Mouse (Mus musculus): ENCODE measurements around the gene Ptprt. TPM values are rescaled to one million over a fixed set of nuclear protein-coding genes. Genes with fewer than 3 reads are reported as not detected.

The Ptprt gene
- polyA plus RNA-seq, 1 experiment from 2014 or later, result 4.0 TPM

DNA sequence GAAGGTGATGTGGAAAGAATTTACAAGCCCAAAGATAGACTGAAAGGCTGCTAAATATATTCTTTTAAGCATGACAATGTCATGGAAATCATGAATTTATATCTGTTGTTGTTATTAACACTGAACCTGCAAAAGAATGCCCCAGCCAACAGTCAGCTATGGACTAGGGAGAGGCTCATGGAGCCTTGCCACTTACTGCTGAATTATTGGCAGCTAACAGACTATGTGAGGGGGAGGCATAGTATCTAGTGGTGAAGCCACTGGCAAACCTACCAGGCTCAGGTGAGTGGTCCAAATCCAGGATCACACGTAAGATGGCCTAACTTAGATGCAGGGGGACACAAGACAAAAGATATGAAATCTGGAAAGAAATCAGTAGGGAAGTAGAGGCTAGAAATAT, 847.6 kb downstream of the Ptprt start:
- WGBS, result 80% methylated on average over 1 of the region's 1 CpGs
- H3K27ac ChIP-seq, result no peak overlapping the region
- no peak overlapping the region for H3K4me3 ChIP-seq (replicated peaks)
- H3K4me1 ChIP-seq (replicated peaks), result no peaks in the 10 kb centered on the region
- no peak for ATAC-seq (ENCODE audit: insufficient number of reproducible peaks, insufficient read depth, low FRiP score, low TSS enrichment, low read depth)
- no peaks in the 10 kb centered on the region for H3K36me3 ChIP-seq
- H3K27me3 ChIP-seq, result no peaks in the 10 kb centered on the region
- H3K9ac ChIP-seq (replicated peaks), result no peak overlapping the region
- H3K9me3 ChIP-seq, result no peaks in the 10 kb centered on the region
- H3K4me2 ChIP-seq, result no peak overlapping the region

- Histone ChIP-seq H3K27ac (no peak overlapping the region), H3K4me1 (replicated peaks) (no peaks in the 10 kb centered on the region), H3K4me2 (no peak overlapping the region), H3K9me3 (no peaks in the 10 kb centered on the region), H3K4me3 (replicated peaks) (no peak overlapping the region), H3K27me3 (no peaks in the 10 kb centered on the region), H3K9ac (replicated peaks) (no peak overlapping the region), H3K36me3 (no peaks in the 10 kb centered on the region)
- 84% methylated on average over 9 of the region's 9 CpGs for WGBS
- no peak for ATAC-seq (ENCODE audit: insufficient number of reproducible peaks, insufficient read depth, low FRiP score, low TSS enrichment, low read depth)
These were observed 852.7 kb downstream of the Ptprt start for GRCm38 (mm10) chr2:161808086-161808801.

GRCm38 (mm10) chr2:161806287-161807007, 854.5 kb downstream of the Ptprt start:
- no peaks in the 10 kb centered on the region for H3K36me3 ChIP-seq
- no peak overlapping the region for H3K9ac ChIP-seq (replicated peaks)
- no peaks in the 10 kb centered on the region for H3K9me3 ChIP-seq
- H3K27ac ChIP-seq, result no peak overlapping the region
- H3K4me2 ChIP-seq, result no peak overlapping the region
- no peaks in the 10 kb centered on the region for H3K4me1 ChIP-seq (replicated peaks)
- no peak overlapping the region for H3K4me3 ChIP-seq (replicated peaks)
- H3K27me3 ChIP-seq, result no peaks in the 10 kb centered on the region
- WGBS, result 60% methylated on average over 8 of the region's 8 CpGs
- no peak for ATAC-seq (ENCODE audit: insufficient number of reproducible peaks, insufficient read depth, low FRiP score, low TSS enrichment, low read depth)

- Histone ChIP-seq H3K27ac (no peak overlapping the region), H3K4me3 (replicated peaks) (no peak overlapping the region), H3K9me3 (no peaks in the 10 kb centered on the region), H3K27me3 (no peaks in the 10 kb centered on the region), H3K36me3 (no peaks in the 10 kb centered on the region), H3K4me1 (replicated peaks) (peaks cover 9% of the 10 kb centered on the region), H3K4me2 (no peak overlapping the region), H3K9ac (replicated peaks) (no peak overlapping the region)
- no peak for ATAC-seq (ENCODE audit: insufficient number of reproducible peaks, insufficient read depth, low FRiP score, low TSS enrichment, low read depth)
- WGBS, result 83% methylated on average over 6 of the region's 6 CpGs
These were observed 861.0 kb downstream of the Ptprt start for GRCm38 (mm10) chr2:161799946-161800345.

DNA sequence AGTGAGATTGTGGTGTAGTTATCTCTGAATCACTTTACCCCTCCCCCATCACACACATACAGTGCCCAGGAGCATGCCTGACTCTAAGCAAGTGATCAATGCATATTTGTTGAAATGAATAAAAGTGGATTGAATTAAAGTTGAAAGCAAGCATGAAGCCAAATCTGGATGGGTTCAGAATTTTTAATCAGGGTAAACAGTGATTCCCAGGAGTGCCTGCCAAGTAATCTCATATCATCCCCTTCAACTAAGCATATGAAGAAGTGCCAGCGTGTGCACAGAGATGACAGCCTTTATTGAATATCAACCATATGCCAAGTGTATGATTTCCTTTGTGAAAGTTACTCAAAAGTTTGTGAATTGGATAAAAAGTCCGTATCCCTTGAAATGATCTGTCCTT, 893.4 kb downstream of the Ptprt start:
- no peak for ATAC-seq (ENCODE audit: insufficient number of reproducible peaks, insufficient read depth, low FRiP score, low TSS enrichment, low read depth)
- no peaks in the 10 kb centered on the region for H3K9me3 ChIP-seq
- 90% methylated on average over 2 of the region's 2 CpGs for WGBS
- no peaks in the 10 kb centered on the region for H3K27me3 ChIP-seq
- H3K4me2 ChIP-seq, result no peak overlapping the region
- H3K36me3 ChIP-seq, result no peaks in the 10 kb centered on the region
- no peak overlapping the region for H3K4me3 ChIP-seq (replicated peaks)
- H3K4me1 ChIP-seq (replicated peaks), result no peaks in the 10 kb centered on the region
- no peak overlapping the region for H3K27ac ChIP-seq
- no peak overlapping the region for H3K9ac ChIP-seq (replicated peaks)

- no peak for ATAC-seq (ENCODE audit: insufficient number of reproducible peaks, insufficient read depth, low FRiP score, low TSS enrichment, low read depth)
- no peaks in the 10 kb centered on the region for H3K9me3 ChIP-seq
- H3K27me3 ChIP-seq, result no peaks in the 10 kb centered on the region
- H3K4me3 ChIP-seq (replicated peaks), result no peak overlapping the region
- 29% methylated on average over 4 of the region's 4 CpGs for WGBS
- no peak overlapping the region for H3K9ac ChIP-seq (replicated peaks)
- no peaks in the 10 kb centered on the region for H3K36me3 ChIP-seq
- no peak overlapping the region for H3K4me2 ChIP-seq
- no peak overlapping the region for H3K27ac ChIP-seq
- H3K4me1 ChIP-seq (replicated peaks), result no peaks in the 10 kb centered on the region
These were observed 947.9 kb downstream of the Ptprt start for GRCm38 (mm10) chr2:161713024-161713423.

- no peak overlapping the region for H3K9ac ChIP-seq (replicated peaks)
- WGBS, result 85% methylated on average over 5 of the region's 5 CpGs
- no peaks in the 10 kb centered on the region for H3K27me3 ChIP-seq
- no peak overlapping the region for H3K4me2 ChIP-seq
- no peaks in the 10 kb centered on the region for H3K4me1 ChIP-seq (replicated peaks)
- no peaks in the 10 kb centered on the region for H3K36me3 ChIP-seq
- no peaks in the 10 kb centered on the region for H3K9me3 ChIP-seq
- no peak overlapping the region for H3K27ac ChIP-seq
- no peak overlapping the region for H3K4me3 ChIP-seq (replicated peaks)
- no peak for ATAC-seq (ENCODE audit: insufficient number of reproducible peaks, insufficient read depth, low FRiP score, low TSS enrichment, low read depth)
These were observed 951.6 kb downstream of the Ptprt start for GRCm38 (mm10) chr2:161709316-161709715.

DNA sequence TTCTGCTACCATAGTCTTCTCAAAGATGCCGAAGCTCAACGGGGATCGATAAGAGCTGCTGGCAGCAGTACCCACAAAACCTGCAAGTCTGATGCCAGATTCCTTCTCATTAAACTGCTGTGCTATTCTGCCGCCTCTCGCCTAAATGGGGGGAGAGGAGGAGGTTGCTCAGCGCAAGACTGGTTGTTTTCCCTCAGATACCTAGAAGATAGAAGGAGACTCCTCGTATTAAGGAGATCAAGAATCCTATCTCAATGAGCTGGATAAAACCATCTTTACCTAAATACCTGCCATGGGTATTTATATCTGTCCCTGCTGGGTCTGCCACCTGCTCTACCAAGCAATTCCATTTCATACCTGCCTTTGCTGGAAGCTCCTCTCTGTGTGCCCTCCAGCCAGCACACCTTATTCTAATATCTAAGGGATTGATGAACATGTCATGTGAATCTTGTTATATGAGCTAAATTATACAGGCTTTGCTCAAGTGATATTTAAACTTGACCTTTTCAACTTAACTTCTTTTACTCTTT, 954.5 kb downstream of the Ptprt start:
- no peaks in the 10 kb centered on the region for H3K9me3 ChIP-seq
- H3K4me2 ChIP-seq, result no peak overlapping the region
- no peak overlapping the region for H3K9ac ChIP-seq (replicated peaks)
- no peak for ATAC-seq (ENCODE audit: insufficient number of reproducible peaks, insufficient read depth, low FRiP score, low TSS enrichment, low read depth)
- H3K27me3 ChIP-seq, result no peaks in the 10 kb centered on the region
- no peaks in the 10 kb centered on the region for H3K36me3 ChIP-seq
- H3K4me3 ChIP-seq (replicated peaks), result no peak overlapping the region
- no peaks in the 10 kb centered on the region for H3K4me1 ChIP-seq (replicated peaks)
- WGBS, result 89% methylated on average over 7 of the region's 7 CpGs
- H3K27ac ChIP-seq, result no peak overlapping the region

DNA sequence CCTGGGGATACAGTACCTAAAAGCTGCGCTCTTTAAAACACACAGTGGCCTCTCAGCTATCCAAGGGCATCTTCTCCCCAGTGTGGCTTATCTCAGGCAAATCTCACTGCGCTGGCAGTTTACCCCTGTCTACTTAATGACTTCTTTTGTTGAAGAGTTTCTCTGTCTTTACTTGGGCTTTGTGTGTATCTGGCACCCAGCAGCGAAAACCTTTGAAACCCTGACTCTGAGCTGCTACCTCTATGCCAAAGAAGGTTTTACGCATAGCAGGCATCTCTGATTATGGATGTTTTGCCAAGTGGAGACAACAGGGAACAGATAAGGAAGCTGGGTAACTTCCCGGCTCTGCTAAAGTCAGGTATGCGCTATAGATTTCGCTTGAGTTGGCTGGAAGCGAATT, 956.1 kb downstream of the Ptprt start:
- Histone ChIP-seq H3K4me2 (no peak overlapping the region), H3K9me3 (no peaks in the 10 kb centered on the region), H3K4me1 (replicated peaks) (no peaks in the 10 kb centered on the region), H3K36me3 (no peaks in the 10 kb centered on the region), H3K4me3 (replicated peaks) (no peak overlapping the region), H3K9ac (replicated peaks) (no peak overlapping the region), H3K27me3 (no peaks in the 10 kb centered on the region), H3K27ac (no peak overlapping the region)
- WGBS, result 55% methylated on average over 8 of the region's 8 CpGs
- ATAC-seq (ENCODE audit: insufficient number of reproducible peaks, insufficient read depth, low FRiP score, low TSS enrichment, low read depth), result no peak

DNA sequence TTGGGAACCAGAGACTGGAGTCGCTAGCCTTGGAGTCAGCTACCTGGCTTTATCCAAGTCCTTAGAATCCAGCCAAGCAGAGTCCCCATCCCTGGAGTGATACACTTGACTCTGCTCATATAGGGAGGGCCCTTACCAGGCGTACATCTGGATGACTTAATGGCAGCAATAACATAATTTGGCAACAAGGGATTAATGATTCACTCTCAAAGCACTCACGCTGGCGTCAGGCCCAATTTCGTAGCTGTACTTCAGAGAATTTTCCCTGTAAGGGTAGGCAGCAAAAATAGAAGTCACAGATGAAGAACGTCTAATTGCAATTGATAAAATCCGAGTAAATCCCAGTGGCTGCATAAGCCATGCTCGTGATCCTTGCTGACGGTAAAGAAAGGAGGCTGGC, 956.5 kb downstream of the Ptprt start:
- Histone ChIP-seq H3K36me3 (no peaks in the 10 kb centered on the region), H3K27me3 (no peaks in the 10 kb centered on the region), H3K9ac (replicated peaks) (no peak overlapping the region), H3K9me3 (no peaks in the 10 kb centered on the region), H3K4me2 (no peak overlapping the region), H3K4me1 (replicated peaks) (no peaks in the 10 kb centered on the region), H3K27ac (no peak overlapping the region), H3K4me3 (replicated peaks) (no peak overlapping the region)
- ATAC-seq (ENCODE audit: insufficient number of reproducible peaks, insufficient read depth, low FRiP score, low TSS enrichment, low read depth), result no peak
- 54% methylated on average over 9 of the region's 9 CpGs for WGBS

DNA sequence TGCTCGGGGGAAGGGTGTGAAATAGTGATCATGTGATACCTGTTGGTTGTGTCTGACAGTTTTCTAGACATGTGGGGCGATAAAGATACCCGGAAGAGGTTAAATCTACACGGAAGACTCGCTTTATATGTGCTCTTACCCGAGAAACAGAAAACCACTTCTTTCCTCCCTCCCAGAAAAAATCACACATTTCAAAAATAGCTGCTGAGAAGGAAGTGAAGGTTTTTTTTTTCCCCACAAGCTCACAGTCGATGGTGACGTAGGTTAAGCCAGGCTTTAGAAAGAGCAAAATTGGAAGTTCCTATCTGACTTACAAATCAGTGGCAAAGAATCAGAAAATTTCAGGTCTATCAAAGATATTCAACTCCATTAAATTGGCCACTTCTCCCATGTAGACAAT, 965.1 kb downstream of the Ptprt start:
- WGBS, result 82% methylated on average over 8 of the region's 8 CpGs

More for the DNA sequence above, 965.1 kb downstream of the Ptprt start:
- no peaks in the 10 kb centered on the region for H3K9me3 ChIP-seq
- H3K36me3 ChIP-seq, result no peaks in the 10 kb centered on the region
- H3K4me1 ChIP-seq (replicated peaks), result no peaks in the 10 kb centered on the region
- H3K27me3 ChIP-seq, result no peaks in the 10 kb centered on the region
- ATAC-seq (ENCODE audit: insufficient number of reproducible peaks, insufficient read depth, low FRiP score, low TSS enrichment, low read depth), result no peak
- H3K4me2 ChIP-seq, result no peak overlapping the region
- H3K9ac ChIP-seq (replicated peaks), result no peak overlapping the region
- H3K27ac ChIP-seq, result no peak overlapping the region
- H3K4me3 ChIP-seq (replicated peaks), result no peak overlapping the region
